Mouse (Mus musculus): ENCODE measurements at regions not wholly inside any gene's neighbourhood (a gene's known extent, or its start where the extent isn't known, plus 50 kb on each side); places are given as distances from the start of the nearest gene placed in this dataset.
A peak's percentile ranks its signal among the peaks of the same experiment; 100 is the strongest.
"Not testable (repeated sequence)": the region's sequence is repeated elsewhere in the genome, so short reads cannot be mapped to it uniquely, and the experiment has no call there.

DNA sequence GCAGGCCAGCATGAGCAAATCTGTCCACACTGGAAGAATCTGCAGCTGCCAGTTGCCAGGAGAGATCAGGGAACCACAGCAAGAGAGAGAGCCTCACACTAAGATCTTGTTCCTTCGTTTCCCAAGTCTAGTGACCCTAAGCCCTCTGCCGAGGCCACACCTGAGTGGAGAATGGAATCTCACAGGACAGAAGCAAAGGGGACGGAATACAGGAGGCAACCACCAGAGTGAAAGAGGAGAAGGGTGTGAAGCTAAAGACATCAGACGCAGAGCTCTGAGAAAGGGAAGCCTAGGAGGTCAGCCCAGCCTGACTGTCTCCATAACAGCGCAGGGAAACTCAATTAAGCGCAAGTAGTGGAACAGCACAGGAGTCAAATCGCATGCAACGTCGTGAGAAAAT is 75.0 kb downstream of the Suds3 start:
- DNase-seq (ENCODE audit: low spot score in 2 of 2) = no peak

DNA sequence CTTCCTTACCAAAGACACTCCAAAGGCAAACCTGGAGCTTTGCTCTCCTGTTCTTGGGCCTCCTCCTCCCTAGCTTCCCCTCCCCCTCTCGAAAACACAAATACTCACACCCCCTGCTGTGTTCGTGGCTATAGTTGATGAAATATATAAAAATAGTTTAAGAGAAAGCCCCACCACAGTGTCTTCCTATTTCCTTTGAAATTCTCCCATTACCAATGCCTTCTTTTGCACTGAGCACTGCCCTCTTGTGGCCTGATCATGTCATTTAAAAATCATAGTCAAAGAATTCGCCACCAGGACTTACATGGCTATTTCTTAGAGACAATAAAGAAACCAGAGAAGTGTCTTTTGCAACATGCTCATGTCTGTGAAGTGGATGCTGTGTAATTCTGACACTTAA is 78.7 kb downstream of the Suds3 start:
- DNase-seq (ENCODE audit: low spot score in 2 of 2) = peak in 1 of 2 experiments; percentile 46

DNA sequence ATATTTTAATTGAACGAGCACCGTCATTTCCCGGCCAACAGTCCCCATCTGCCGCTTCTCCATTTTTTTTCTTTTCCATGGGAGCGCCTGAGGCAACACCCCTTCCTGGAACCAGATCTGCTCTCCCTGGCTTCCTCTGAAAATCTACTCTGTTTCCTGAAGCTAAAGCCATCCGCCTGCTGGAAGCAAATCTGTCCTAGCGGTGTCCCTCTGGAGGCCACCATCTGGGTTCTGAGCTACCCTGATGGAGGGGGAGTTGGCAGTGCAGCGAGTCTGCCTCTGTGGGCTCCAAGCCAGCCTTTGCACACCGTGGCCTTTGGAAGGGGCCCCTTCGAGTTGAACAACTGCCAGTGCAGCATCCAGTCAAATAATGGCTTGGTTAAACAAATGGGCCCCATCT is 83.8 kb downstream of the Suds3 start:
- DNase-seq (ENCODE audit: low spot score in 2 of 2) = peak; percentile 71 to 76

DNA sequence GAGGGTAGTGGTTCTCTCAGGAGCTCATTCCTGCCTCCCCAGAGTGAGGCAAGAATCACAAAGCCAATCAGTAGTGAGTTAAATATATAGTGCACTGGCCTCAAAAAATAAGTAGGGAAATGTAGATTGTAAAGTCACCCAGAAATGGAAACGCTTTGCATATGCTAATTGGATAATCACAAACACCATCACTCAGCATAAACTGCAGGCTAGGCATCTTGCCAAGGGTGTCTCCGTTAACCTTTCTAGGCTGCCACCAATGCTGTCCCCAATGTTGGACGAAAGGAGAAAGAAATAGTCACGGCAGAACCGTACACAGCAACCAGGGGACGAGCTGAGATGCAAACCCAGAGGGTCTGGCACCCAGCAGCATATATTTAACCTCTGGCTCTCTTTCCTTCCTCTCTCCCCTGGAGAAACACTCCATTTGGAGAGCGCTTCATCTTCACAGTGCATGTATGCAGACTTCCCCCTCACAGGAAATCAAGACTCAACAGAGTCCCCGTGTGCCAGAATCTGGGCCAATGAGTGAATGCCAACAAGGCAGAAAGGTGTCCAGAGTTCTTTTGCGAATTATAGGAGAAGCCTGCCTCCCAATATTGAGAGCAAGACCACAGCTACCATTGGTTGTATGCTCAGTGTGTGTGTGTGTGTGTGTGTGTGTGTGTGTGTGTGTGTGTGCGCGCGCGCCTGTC is 90.1 kb downstream of the Suds3 start:
- DNase-seq (ENCODE audit: low spot score in 2 of 2) = no peak

DNA sequence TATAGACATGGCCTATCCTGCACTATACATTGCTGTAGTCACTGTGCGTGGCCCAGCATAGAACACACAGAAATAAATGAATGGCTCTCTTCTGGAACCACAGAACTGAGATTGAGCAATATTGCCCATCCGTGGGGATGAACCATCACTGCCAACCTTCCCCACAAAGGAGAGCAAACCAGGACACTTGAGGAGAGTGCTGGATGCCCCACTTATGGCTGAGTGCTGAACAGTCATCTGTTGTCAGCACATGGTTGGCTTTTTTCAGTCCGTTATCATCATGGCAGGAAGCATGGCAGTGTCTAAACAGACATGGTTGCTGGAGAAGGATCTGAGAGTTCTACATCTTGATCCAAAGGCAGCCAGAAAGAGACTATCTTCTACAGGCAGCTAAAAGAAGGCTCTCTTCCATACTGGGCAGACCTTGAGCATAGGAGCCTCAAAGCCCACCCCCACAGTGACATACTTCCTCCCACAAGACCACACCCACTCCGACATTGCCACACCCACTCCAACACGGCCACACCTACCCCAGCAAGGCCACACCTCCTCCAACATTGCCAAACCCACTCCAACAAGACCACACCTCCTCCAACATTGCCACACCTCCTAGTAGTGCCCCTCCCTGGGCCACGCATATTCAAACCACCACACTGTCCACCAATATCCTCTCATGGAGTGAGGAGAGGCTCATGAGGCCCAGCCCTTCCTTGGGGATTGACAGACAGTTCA is 97.3 kb downstream of the Suds3 start:
- no peak for DNase-seq (ENCODE audit: low spot score in 2 of 2)

DNA sequence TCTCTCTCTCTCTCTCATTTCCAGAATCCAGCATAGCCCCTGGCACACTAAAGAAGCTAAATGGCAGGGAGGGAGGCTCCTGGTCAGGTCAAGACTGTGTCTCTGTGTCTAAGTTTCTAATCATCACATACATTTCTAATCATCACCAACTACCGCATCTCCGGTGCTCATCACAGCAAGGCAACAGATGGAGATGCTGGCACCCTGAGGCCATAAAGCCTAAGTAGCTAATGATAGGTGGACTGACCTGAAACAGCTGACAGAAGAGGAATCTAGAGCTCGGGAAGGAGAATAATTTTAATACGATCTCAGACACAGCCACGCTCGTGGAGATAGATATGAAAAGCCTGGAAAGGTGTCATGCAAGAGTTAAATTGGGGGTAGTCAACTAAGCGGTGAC is 104.8 kb downstream of the Suds3 start:
- DNase-seq (ENCODE audit: low spot score in 2 of 2) = no peak

DNA sequence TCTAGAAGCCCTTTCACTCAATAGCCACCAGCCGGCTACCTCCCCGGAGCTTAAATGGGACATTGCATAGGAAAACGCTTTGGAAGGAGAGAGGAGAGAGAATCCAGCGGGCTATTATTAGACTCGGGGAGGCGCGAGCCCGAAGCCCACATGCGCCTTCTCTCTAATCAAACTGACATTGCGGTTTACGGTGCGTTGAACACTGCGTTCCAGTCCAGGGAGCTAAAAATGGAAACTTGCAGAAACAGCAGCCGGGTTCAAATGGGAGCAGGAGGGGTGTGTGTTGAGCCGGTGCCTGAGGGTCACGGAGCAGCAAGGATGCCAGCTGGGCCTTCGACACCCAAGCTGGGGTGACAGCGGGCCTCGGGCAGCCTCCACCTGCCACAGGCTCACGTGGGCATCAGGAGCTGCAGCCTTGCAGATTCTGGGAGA is 115.1 kb downstream of the Suds3 start:
- peak; percentile 28 to 31 for DNase-seq (ENCODE audit: low spot score in 2 of 2)

DNA sequence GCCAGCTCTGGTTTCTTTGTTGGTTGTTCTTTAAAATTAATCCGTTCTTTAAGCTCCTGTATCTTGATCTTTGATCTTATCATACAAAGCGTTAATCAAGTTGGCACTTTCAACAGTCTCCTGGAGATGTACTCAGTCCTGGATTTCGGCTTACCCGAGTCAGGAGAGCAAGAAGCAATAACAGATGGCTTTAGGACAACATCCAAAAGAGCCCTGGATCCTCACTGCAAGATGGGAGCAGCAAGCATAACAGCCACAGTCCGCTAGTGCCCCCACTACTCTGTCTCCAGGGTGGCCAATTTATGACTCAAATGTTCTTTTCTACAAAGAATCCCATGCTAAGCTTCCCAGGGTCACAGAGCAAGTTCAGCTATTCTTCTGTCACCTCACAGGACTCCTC is 121.4 kb downstream of the Suds3 start:
- no peak for DNase-seq (ENCODE audit: low spot score in 2 of 2)

DNA sequence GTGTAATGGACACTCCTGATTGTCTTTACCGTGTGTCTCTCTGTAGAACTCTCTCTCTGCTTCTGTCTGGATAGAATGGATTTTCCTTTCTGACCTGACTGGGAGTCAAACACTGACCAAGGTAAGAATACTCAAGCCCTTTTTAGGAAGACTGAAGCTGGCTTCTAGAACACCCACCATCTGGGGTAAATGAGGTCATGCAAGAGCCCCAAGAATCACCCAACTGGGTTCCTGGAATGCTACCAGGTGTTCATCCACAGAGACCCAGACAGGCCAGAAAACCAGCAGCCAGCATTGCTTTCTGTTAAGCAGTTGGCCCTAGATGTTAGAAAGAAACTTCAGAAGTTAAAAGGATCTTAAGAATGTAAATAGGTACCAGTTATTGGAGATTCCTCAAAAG is 122.2 kb downstream of the Suds3 start:
- DNase-seq (ENCODE audit: low spot score in 2 of 2) = no peak

DNA sequence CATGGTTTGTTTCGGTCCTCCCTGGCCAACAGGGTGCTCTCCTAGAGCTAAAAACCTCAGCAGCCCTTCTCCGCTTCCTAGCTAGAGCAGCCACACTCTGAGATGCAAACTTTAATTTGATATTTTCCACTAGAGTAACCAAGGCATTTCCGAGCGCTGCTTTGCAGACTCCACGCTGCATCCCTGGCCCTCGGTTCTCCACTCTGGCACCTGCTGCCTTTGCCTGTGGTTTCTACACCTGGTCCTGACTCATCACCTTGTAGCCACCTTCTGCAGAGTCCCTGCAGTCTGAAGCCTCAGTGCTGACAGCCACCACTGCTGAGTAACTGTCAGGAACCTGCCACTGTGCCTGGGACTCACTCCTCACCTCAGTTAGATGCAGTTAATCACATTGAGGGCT is 124.5 kb downstream of the Suds3 start:
- no peak for DNase-seq (ENCODE audit: low spot score in 2 of 2)

DNA sequence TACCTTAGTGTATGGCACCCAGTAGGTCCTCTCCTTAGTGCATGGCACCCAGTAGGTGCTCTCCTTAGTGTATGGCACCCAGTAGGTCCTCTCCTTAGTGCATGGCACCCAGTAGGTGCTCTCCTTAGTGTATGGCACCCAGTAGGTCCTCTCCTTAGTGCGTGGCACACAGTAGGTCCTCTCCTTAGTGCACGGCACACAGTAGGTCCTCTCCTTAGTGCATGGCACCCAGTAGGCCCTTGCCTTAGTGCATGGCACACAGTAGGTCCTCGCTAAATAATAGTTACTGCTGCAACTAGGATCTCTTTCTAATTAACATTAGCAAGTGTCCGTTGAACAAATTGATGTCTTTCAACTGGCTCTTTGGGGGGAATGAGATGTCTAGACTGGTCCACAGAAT is 144.4 kb downstream of the Suds3 start:
- not testable (repeated sequence) for DNase-seq (ENCODE audit: low spot score in 2 of 2)

DNA sequence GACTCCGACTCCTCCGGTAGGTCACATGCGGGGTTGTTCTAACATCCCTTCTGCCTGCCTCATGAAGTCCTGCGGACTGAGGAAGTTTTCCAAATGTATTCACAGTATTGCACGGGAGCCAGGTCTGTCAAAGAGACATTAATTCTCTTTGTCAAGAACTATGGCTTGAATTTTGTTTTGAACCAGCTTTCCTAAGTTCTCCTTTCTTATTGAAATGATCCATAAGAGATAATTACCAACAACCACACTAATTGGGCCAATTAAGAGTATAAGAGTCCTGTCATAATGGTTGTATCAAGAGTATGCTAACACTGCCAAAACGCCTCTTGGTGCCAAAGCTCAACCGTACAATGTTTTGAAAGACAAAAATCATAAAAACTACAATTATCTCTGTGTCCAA is 151.7 kb downstream of the Suds3 start:
- DNase-seq (ENCODE audit: low spot score in 2 of 2) = no peak

DNA sequence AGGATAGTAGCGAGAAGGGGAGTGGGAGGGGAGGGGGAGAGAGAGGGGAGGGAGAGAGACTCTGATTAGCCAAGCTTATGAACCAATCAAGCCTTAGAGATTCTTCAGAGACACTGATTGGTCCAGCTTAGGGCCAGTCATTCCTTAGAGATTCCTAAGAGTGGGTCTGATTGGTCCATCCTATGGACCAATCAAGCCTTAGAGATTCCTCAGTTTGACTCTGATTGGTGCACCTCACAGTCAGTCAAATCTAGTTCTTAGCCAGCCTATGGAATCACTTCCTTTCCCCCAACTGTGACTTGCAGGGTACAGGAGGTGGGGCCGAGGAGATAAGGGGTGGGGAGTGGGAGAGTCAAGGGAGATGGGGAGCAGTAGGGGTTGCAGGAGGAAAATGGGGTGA is 152.8 kb downstream of the Suds3 start:
- DNase-seq (ENCODE audit: low spot score in 2 of 2) = no peak

DNA sequence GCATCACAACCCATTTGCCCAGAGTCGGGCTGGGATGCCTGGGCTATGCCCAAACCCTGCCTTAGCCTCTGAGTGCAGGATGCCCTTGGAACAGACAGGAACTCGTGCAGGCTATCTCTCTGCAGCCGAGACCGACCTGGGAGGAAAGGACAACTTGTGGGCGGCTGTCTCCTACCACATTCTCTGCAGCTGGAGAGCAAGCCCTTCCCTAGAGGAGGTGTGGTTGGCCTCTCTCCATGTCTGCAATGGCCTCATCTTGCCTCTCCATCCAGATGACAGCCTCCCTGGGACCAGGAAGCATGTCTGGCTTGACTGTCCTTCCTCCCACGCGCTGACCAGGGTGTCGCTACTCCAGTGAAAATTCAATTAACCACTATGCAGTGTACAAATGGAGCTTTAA is 155.9 kb downstream of the Suds3 start:
- no peak for DNase-seq (ENCODE audit: low spot score in 2 of 2)

DNA sequence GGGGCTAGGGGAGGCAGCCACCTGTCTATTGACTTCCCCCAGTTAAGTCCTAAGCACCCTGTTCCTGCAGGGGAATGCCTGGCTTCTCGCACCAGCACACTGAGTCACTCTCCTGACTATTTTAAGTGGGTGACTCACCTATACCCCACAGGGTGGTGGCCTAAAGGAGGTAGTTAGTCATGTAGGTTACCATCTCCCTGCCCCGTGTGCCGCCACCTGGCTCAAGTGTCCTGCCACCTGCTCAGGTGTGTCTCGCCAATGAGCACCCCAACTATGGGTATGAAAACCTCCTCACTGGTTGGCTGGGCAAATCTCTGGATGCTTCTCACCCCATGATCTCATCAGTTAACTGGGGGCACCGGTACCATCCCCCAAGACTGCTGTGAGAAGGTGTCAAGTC is 157.8 kb downstream of the Suds3 start:
- no peak for DNase-seq (ENCODE audit: low spot score in 2 of 2)

DNA sequence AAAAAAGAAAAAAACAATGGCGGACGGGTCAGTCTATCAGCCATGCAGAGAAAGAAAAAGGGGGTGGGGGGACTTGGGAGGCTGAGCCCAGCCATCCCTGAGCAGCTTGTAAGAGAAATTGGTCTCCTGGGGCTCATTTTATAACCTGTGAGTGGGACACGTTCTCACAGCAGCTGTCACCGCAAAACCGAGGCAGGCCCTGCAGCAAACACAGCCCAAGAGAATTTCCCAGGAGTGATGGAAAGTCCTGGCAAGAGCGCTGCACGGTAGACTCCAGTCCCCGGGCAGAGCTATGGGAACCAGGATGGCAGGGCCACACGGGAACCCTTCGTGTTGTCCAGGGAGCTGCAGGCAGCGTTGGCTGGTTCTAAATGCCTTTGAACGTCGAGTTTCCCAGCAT is 159.3 kb downstream of the Suds3 start:
- no peak for DNase-seq (ENCODE audit: low spot score in 2 of 2)

DNA sequence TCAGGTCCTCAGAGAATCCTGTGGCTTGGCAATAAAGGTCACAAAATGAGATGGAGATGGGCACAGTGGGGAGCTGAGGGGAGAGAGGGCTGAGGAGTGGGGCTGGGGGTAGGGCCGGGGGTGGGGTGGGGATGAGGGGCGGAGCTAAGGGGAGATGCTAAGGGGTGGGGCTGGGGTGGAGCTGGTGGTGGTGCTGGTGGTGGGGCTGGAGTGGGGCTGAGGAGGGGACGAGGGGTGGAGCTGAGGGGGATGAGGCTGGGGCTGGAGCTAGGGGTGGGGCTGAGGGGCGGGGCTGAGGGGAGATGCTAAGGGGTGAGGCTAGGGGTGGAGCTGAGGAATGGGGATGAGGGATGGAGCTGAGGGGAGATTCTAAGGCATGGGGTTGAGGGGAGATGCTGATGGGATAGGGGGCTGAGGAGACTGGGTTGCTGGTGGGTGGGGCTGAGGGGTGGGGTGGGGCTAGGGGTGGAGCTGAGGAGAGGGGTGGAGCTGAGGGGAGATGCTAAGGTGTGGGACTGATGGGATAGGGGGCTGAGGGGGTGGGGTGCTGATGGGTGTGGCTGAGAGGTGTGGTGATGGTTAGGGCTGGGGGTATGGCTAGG is 165.5 kb downstream of the Suds3 start:
- no peak for DNase-seq (ENCODE audit: low spot score in 2 of 2)

DNA sequence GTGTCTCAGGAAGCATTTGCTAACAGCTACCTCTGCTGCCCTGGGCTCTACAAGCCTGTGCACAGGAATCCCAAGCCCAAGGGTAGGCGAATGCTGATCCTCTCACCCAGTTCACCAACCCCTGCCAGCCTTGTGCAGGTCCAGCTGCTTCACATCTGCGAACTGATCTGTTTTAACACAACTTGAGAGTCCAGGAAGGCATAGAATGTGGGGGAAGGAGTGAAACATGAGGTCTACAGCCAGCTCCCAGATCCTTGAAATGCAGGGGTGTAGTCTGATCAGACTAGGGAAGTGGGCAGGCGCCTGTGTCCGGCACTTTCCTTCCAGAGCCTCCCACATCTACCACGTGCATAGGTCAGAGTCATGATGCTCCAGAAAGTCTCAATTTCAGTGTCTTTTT is 181.3 kb downstream of the Suds3 start:
- DNase-seq (ENCODE audit: low spot score in 2 of 2) = no peak

DNA sequence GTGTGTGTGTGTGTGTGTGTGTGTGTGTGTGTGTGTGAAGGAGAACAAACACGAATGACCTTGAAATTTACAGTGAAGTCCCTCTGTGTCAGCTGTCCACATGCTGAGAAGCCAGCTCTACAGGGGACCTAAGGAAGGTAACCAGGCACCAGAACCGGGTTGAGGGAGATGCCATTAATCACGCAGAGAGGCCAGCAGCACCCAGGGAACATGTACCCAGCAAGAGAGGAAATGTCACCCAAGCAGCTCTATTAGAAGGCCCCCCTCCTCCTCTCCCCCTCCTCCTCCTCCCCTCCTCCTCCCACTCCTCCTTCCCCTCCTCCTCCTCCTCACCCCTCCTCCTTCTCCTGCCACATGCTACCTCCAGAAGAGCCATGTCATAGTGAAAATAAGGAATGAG is 181.8 kb downstream of the Suds3 start:
- no peak for DNase-seq (ENCODE audit: low spot score in 2 of 2)

DNA sequence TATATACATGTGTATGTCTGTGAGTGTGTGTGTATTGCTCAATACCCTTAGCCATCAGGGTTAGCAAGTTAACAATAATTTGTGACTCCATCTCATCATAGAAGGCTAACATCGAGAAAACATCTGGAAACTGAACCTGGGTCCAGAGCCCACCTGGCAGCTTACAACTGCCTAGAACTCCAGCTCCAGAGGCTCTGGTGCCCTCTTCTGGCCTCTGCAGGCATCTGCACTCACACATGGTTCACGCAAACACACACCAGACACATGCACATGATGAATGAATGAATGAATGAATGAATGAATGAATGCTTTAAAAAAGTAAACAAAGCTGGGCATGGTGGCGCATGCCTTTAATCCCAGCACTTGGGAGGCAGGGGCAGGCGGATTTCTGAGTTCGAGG is 182.8 kb downstream of the Suds3 start:
- no peak for DNase-seq (ENCODE audit: low spot score in 2 of 2)

DNA sequence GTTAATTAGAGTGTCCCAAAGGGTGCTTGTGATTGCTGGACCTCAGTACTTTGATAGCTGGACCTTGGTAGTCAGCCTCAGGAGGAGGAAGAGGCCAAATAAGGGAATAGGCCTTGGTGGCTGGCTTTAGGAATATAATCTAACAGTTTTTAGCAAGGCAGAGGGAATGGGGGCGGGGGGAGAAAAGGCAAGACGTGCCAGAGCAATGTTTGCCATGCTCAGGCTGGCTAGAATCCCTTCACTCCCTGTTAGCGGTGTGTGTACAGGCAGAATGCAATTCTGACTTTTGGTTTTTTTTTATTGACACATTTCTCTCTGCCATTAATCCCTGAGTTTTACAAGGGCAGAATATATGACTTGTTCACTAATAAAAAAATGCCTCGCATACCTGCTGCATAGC is 192.2 kb downstream of the Suds3 start:
- DNase-seq (ENCODE audit: low spot score in 2 of 2) = peak in 1 of 2 experiments; percentile 10

DNA sequence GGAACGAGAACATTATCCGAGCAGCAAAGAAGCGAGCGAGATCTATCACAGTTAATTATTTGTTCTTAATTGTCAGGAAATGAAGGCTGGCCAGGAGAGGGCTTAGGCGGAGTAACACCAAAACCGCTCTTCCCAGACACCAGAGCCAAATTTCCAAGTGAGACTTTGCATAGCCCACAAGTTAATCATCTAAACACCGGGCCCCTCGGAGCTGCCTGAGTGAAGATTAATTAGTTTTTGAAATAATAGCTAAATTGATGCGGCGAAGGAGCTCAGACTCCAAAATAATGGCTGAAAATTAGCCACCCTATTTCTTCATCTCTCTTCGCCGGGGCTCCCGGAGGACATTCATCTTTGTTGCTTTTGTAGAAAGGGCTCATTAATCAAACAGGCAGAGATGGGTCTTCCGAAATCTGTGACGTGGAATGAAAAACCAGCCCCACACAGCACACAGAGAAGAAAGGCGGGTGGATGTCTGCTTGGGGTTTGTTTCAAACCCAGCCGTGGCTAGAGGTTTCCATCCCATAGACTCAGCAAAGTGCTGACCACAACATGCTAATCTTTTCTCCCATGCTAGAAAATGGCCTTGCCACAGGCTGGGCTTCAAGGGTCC is 193.7 kb downstream of the Suds3 start:
- DNase-seq (ENCODE audit: low spot score in 2 of 2) = no peak
